Mouse (Mus musculus) embryo, embryonic 9.5 days (tissue): Measurements from ENCODE around the gene Llgl2.
"Not testable (repeated sequence)": the region's sequence is repeated elsewhere in the genome, so short reads cannot be mapped to it uniquely, and the experiment has no call there.

ENCODE experiments used
- DNase-seq: peaks from one replicate; pipeline ENCODE4 v3.0.0-alpha.2; 2017; ENCODE audit errors: extremely low spot score

The Llgl2 gene

DNA sequence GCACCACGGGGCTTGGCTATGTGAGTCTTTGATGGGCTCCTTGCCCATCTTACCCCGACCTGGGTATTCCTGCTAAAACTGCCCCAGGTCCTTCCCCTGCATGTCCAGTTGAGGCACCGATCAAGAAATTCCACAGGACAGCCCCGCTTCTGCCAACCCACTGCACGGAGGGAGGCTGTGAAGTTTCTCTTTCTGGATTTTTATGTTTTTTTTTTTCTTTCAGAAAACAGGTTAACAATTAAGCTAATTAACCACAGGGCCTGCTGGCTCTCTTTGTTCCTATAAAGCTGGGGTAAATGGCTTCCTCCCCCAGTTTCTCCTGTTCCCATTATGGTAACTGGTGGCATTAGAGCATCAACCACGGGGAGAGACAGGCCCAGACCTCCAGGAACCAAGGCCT lies 10.2 kb downstream of the Llgl2 start:
- no peak for DNase-seq

GRCm38 (mm10) chr11:115836656-115837395 lies 13.0 kb downstream of the Llgl2 start:
- DNase-seq = no peak

DNA sequence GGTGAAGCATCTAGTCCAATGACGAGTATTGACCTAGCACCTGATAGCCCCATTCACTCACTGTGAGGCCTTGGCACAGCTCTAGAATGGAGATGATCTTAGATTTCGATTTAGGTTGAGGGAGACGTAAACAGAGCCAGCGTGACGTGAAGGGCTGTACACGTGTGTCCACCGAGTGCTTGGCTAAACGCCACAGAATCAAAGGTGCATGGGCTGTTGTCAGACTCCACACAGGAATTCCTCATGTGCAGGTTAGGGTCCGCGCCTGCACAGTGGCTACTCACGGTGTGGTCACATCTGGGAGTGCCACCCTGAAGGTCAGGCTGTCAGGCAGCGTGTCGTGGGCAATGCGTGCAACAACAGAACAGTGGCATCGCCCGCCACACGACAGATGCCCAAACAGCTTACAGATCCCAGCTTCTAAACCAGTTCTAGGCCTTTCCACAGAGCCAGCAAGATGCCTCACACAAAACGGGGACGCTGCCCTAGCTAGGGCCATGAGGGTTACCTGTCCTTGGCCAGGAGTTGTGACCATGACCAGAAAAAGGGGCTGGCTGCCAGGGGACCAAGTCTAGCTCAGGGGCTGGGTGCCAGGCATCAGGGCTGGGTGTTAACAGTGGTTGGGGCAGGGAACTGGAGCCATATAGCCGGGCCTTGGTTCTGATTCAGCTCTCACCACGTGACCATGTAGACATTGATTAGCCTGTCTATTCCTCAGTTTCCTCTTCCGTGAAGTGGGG lies 13.9 kb downstream of the Llgl2 start:
- DNase-seq = no peak

DNA sequence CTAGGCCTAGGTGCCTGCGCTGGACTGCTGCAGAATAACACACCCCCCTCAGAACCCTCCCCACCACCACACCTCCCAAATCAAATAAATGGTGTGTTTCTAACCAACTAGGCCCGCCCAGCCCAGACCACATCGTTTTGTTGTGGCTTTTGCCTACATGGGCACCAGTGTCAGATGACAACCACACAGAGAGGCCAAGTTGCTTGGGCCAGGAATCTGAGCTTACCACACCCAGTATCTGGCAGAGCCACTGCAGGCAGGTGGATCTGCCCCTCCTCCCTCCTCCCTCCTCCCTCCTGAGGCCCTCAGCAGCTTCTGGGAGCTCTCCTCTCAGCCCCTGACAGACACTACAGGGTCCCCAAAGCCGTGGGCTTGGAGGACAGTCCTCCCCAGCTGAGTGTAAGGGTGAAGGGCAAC lies 15.1 kb downstream of the Llgl2 start:
- DNase-seq = no peak

DNA sequence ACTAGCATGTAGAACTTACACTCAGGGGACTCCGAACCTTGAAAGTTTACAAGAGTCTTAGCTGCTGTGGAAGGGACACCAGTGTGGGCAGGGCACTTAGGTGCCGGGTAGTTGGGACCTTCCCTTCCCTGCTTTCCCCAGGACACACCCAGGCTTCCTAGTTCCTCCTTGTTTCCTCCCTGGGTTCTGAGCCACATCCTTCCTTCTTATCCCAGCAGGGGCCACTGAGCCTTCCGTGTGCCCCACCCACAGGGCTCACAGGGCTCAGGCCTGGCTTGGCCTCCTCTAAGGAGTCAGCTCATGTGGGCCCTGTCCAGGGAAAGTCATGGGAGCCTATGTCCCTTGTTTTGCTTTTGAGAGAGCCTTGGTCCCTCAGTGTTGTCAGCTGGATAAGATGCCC lies 15.9 kb downstream of the Llgl2 start:
- no peak for DNase-seq

DNA sequence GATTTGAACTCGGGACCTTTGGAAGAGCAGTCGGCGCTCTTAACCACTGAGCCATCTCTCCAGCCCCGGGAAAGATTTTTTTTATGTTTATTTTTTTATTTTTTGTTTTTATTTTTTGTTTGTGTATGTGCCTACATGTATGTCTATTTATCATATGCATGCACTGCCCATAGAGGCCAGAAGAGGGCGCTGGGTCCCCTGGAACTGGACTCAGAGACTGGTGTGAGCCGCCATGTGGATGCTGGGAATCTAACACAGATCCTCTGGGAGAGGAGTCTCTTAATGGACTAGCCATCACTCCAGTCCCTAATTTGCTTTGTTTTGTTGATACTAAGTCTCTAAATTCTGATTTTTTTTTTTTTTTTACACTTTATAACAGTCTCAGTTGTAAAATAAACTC lies 17.2 kb downstream of the Llgl2 start:
- DNase-seq = no peak

DNA sequence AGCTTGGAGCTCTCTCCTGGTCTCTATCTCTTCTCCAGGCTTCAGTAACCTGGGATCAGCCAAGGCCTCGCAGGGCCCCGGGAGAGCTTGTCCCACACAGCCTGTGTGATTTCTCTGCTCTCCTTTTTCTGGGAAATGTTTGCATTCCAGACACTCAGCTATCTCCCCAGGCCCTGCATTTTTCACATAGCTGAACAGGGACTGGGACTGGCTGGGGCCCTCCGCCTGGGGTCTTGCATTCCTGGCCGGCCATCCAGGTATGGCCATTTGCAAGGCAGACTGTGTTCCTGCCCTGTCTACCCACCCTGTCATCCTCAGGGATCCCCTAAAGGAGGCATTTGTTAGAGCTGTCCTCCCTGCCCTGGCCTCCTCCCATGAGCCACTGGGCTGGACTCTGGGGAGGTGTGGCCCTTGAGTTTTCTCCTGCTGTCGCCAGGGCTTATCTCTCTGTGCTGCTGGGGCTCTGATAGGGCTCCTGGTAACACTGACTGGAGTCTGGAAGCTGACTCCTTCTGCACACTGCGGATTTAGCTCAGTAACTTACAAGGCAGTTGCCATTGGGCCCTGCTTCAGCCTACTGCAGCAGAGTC lies 18.2 kb downstream of the Llgl2 start:
- DNase-seq = peak; percentile 64

- DNase-seq = no peak
Observed at GRCm38 (mm10) chr11:115843141-115843890, 19.5 kb downstream of the Llgl2 start.

GRCm38 (mm10) chr11:115843891-115844239 lies 20.0 kb downstream of the Llgl2 start:
- DNase-seq = no peak

GRCm38 (mm10) chr11:115844240-115844639 lies 20.4 kb downstream of the Llgl2 start:
- no peak for DNase-seq

DNA sequence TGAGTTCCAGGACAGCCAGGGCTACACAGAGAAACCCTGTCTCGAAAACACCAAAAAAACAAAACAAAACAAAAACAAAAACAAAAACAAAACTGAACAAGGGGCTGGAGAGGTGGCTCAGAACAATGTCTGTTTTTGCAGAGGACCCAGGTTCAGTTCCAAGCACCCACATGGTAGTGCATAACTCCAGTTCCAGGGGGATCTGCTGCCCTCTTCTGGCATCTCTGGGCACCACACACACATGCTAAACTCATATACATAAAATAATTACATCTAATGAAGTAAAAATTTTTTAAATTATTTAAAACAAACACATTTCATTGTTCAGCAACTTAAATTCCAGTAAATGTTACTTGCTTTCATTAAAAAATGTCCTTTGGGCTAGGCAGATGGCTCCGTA lies 22.0 kb downstream of the Llgl2 start:
- DNase-seq = no peak

DNA sequence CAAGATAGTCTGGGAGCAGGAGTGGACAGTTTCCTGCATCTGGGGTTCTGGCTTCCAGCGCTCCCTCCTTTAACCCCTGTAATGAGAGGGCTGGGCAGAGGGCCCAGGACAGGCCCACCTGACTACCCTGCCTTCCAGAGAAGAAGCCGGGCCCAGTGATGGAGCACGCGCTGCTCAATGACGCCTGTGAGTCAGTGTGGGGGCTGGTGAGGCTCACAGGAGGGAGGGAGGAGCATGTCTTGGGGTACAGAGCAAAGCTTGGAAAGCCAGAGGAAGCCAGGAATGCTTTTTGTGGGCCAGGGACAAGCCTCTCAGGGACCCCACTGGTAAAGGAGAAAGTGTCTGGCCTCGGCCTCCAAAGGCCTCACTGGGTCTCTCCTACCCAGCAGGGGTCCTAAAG lies 30.8 kb downstream of the Llgl2 start:
- no peak for DNase-seq

DNA sequence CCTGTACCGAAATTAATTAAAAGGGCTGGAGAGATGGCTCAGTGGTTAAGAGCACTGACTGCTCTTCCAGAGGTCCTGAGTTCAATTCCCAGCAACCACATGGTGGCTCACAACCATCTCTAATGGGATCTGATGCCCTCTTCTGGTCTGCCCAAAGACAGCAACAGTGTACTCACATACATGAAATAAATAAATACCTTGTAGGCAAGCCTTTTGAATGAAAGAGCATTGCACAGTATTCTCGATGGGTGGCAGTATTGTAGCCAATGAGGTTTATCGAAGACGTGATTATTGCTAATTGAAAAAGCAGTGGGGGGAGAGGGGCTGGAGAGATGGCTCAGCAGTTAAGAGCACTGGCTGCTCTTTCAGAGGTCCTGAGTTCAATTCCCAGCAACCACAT lies 33.3 kb downstream of the Llgl2 start:
- DNase-seq = not testable (repeated sequence)

- DNase-seq = no peak
Observed at GRCm38 (mm10) chr11:115857936-115858335, 34.1 kb downstream of the Llgl2 start.

- peak; percentile 36 for DNase-seq
Observed at GRCm38 (mm10) chr11:115858354-115858753, 34.5 kb downstream of the Llgl2 start, which contains the start of gene Myo15b. Gene Myo15b, plus strand, starts transcription at chr11:115858406.

- peak; percentile 88 for DNase-seq
Observed at GRCm38 (mm10) chr11:115859143-115859945, 35.5 kb downstream of the Llgl2 start.

- DNase-seq = no peak
Observed at GRCm38 (mm10) chr11:115863895-115864294, 40.0 kb downstream of the Llgl2 start.

DNA sequence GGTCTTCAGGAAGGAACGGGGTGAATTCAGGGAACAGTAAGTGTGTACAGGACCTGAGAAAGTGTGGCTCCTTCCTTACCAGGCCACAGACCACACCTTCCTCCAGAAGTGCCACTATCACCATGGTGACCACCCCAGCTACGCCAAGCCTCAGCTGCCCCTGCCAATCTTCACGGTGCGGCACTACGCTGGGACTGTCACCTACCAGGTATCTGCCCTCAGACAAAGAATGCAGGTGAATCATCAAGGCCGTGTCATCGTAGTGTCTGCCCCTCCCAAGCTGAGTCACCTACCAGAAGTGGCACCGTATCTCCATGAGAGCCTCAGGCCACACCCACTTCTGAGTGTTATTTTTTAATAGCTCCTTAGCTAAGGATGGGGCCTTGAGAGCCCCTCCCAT lies 45.5 kb downstream of the Llgl2 start:
- no peak for DNase-seq

DNA sequence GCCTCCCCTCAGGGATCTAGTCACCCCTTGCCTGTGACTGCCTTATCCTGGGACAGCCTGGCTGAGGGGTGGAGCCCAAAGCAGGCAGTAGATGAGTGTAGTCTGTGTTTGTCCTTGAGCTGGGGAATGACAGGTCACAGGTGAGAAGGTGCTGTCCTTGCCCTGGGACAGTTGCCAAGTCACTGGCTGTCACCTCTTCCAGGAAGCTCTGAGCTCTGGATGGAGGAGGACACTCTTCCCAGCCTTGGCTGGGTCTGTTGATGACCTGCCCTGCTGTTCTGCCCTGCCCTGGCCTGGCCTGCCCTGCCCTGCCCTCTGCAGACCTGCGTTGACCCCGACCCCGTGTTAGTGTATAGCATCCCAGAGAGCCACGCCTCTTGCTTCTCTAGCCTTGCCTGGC lies 48.6 kb downstream of the Llgl2 start:
- DNase-seq = no peak

DNA sequence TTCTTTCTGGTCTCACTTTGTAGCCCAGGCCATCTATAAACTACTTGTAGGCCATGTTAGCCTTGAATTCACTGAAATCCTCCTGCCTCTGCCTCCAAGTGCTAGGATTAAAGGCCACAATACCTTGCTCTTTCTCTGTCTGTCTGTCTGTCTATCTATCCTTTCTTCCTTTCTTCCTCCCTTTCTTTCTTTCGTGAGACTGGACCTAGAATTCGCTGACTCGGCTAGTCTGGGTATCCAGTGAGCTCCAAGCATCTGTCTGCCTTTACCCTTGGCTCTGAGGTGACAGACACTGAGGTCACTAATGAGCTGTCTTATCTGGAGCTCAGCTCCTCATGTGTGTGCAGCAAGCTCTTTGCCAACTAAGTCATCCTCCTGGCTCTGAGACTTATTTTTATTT lies 52.1 kb downstream of the Llgl2 start:
- DNase-seq = no peak

GRCm38 (mm10) chr11:115876438-115876837 lies 52.6 kb downstream of the Llgl2 start:
- no peak for DNase-seq
